Mouse (Mus musculus) myocyte (in vitro differentiated cells): Measurements from ENCODE around the gene Samd8. TPM values are rescaled to one million over a fixed set of nuclear protein-coding genes. Genes with fewer than 3 reads are reported as not detected.

Source experiments
- H3K27me3 ChIP-seq: one replicate; pipeline ENCODE4 v1.6.1; 2011; ENCODE audit not compliant: control insufficient read depth, insufficient read depth, insufficient read length
- H3K36me3 ChIP-seq: one replicate; pipeline ENCODE4 v1.6.1; 2011; ENCODE audit not compliant: control insufficient read depth, insufficient read depth
- H3K4me2 ChIP-seq: one replicate; pipeline ENCODE4 v1.6.1; 2011; ENCODE audit warnings: low read depth, control low read depth
- H3K4me3 ChIP-seq: one replicate; pipeline ENCODE4 v1.5.1; 2011; ENCODE audit warnings: mild to moderate bottlenecking, control low read depth, moderate library complexity
- H3K79me2 ChIP-seq: one replicate; pipeline ENCODE4 v1.6.1; 2011; ENCODE audit not compliant: control insufficient read depth, insufficient read depth
- H3ac ChIP-seq: one replicate; pipeline ENCODE4 v1.6.1; 2011; ENCODE audit not compliant: control insufficient read depth, insufficient read length
- CEBPB ChIP-seq: IDR thresholded peaks from 2 replicates; pipeline ENCODE4 v1.6.1; 2011; ENCODE audit warnings: mild to moderate bottlenecking, moderate library complexity; ENCODE audit not compliant: poor library complexity, insufficient read depth, severe bottlenecking
- E2F4 ChIP-seq: IDR thresholded peaks from one replicate; pipeline ENCODE4 v1.6.1; 2011; ENCODE audit warnings: mild to moderate bottlenecking, control low read depth, moderate library complexity; ENCODE audit not compliant: insufficient read depth
- MAX ChIP-seq: IDR thresholded peaks from one replicate; pipeline ENCODE4 v1.6.1; 2011; ENCODE audit warnings: low read depth, mild to moderate bottlenecking, control low read depth
- MYOD1 ChIP-seq, 3 experiments: IDR thresholded peaks; one replicate each; pipeline ENCODE4 v1.6.1; 2011; ENCODE audit warnings: control low read depth in 2 of 3, low read depth in 2 of 3, mild to moderate bottlenecking in 2 of 3, moderate library complexity in 1 of 3; ENCODE audit not compliant: insufficient read length in 2 of 3, control insufficient read depth in 1 of 3
- MYOG ChIP-seq, 3 experiments: IDR thresholded peaks; one replicate each; pipeline ENCODE4 v1.6.1; 2011; ENCODE audit warnings: control low read depth in 2 of 3, low read depth in 2 of 3, mild to moderate bottlenecking in 2 of 3; ENCODE audit not compliant: insufficient read length in 2 of 3, control insufficient read depth in 1 of 3, insufficient read depth in 1 of 3
- POLR2A ChIP-seq: IDR thresholded peaks from one replicate; pipeline ENCODE4 v1.6.1; 2011; ENCODE audit warnings: low read depth, mild to moderate bottlenecking, control low read depth, moderate library complexity; ENCODE audit not compliant: insufficient read length
- POLR2AphosphoS2 ChIP-seq: IDR thresholded peaks from one replicate; pipeline ENCODE4 v1.6.1; 2011; ENCODE audit warnings: low read depth, control low read depth; ENCODE audit not compliant: insufficient read length
- REST ChIP-seq: IDR thresholded peaks from one replicate; pipeline ENCODE4 v1.6.1; 2011; ENCODE audit warnings: mild to moderate bottlenecking, control low read depth, moderate library complexity; ENCODE audit not compliant: insufficient read depth, insufficient read length
- SRF ChIP-seq: IDR thresholded peaks from one replicate; pipeline ENCODE4 v1.6.1; 2011; ENCODE audit warnings: low read depth; ENCODE audit not compliant: control insufficient read depth, insufficient read length
- TCF12 ChIP-seq: IDR thresholded peaks from one replicate; pipeline ENCODE4 v1.6.1; 2011; ENCODE audit warnings: mild to moderate bottlenecking, control low read depth; ENCODE audit not compliant: poor library complexity, insufficient read depth, severe bottlenecking
- TCF3 ChIP-seq: IDR thresholded peaks from one replicate; pipeline ENCODE4 v1.6.1; 2011; ENCODE audit warnings: low read depth, control low read depth; ENCODE audit not compliant: insufficient read length
- USF1 ChIP-seq: IDR thresholded peaks from one replicate; pipeline ENCODE4 v1.6.1; 2011; ENCODE audit warnings: low read depth, mild to moderate bottlenecking, control low read depth, moderate library complexity
- polyA plus RNA-seq: library from polyadenylated mRNA; unstranded; fragments of >200 nt; fragmentation: generic; extraction: Trizol; gene quantifications from one replicate; pipeline ENCODE4 v1.2.1, GENCODE M21; 2012; ENCODE audit warnings: missing spikeins

Samd8 gene
- 27.8 TPM for polyA plus RNA-seq

DNA sequence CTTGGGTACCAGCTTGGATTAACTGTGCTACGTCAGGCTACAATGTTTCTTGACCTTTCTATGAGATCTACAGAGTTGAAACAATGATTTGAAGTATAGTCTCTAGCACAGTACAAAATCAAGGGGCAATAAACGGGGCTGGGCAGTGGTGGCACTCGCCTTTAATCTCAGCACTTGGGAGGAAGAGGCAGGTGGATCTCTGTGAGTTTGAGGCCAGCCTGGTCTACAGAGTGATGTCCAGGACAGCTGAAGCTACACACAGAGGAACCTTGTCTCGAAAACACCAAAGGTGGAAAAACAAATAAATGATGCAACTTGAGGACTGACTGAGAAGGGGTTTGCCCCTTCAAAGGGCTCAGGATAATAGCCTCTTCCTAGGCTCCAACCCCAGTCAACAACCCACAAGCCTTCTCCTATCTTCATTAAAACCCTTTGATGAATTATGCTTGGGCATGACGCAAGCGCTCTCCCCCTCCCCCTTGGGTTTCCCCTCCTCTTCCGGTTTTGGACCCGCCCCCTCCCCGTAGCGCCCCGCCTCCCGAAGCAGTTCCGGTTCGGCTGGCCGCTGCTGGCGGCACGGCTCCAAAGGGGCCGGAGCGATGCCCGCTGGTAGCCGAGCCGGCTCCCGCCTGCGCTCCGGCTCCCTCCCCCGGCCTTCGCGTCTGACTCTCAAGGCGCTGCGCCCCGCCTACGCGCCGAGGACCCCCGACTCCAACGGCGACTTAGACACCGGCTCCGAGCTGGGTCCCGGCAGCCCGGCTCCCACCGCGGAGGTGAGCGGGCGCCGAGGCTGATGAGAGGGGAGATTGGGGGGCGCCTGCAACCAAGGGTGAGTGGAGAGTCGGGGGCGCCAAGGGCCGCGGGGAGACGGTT lies at the start of gene Samd8:
Gene Samd8 (plus strand): TSS at position 524 of the 873 bp plus-strand sequence.
- Histone ChIP-seq H3ac (peak within 1 kb of the TSS; percentile 65), H3K4me3 (peak within 1 kb of the TSS; percentile 91), H3K36me3 (no peaks in the 10 kb centered on the region), H3K27me3 (no peaks in the 10 kb centered on the region), H3K79me2 (peaks cover 46% of the 10 kb centered on the region), H3K4me2 (peak within 1 kb of the TSS; percentile 90)
- TF ChIP-seq POLR2AphosphoS2: peak; percentile 90
- TF ChIP-seq POLR2A: peak; percentile 92
- TF ChIP-seq CEBPB: peak; percentile 77
- no peak for TF ChIP-seq TCF12
- TF ChIP-seq MYOD1 (IDR thresholded peaks at IDR 0.05; ENCODE audit: control insufficient read depth in 1 of 3, insufficient read length in 2 of 3, low read depth in 2 of 3): no peak
- no peak for TF ChIP-seq TCF3
- no peak for TF ChIP-seq MAX
- no peak for TF ChIP-seq USF1
- TF ChIP-seq MYOG (IDR thresholded peaks at IDR 0.05; ENCODE audit: control insufficient read depth in 1 of 3, insufficient read depth in 1 of 3, insufficient read length in 2 of 3, low read depth in 2 of 3): peak in 1 of 3 experiments; percentile 19

GRCm38 (mm10) chr14:21702691-21703090 lies 47.6 kb upstream of the Samd8 start:
- no peak for TF ChIP-seq TCF3
- no peak for TF ChIP-seq MYOD1 (IDR thresholded peaks at IDR 0.05; ENCODE audit: control insufficient read depth in 1 of 3, insufficient read length in 2 of 3, low read depth in 2 of 3)
- no peak for TF ChIP-seq POLR2AphosphoS2
- TF ChIP-seq CEBPB: no peak
- no peak for TF ChIP-seq SRF
- no peak for TF ChIP-seq TCF12
- TF ChIP-seq POLR2A: no peak
- TF ChIP-seq E2F4: no peak
- TF ChIP-seq MAX: no peak
- TF ChIP-seq REST: no peak
- no peak for TF ChIP-seq MYOG (IDR thresholded peaks at IDR 0.05; ENCODE audit: control insufficient read depth in 1 of 3, insufficient read depth in 1 of 3, insufficient read length in 2 of 3, low read depth in 2 of 3)
- TF ChIP-seq USF1: no peak
- Histone ChIP-seq H3K4me2 (peak overlapping the region; percentile 24), H3K36me3 (no peaks in the 10 kb centered on the region), H3ac (no peak overlapping the region), H3K27me3 (no peaks in the 10 kb centered on the region), H3K79me2 (no peaks in the 10 kb centered on the region), H3K4me3 (no peak overlapping the region)

- Histone ChIP-seq H3K79me2 (no peaks in the 10 kb centered on the region), H3ac (no peak overlapping the region), H3K4me3 (no peak overlapping the region), H3K27me3 (no peaks in the 10 kb centered on the region), H3K4me2 (peak overlapping the region; percentile 24), H3K36me3 (no peaks in the 10 kb centered on the region)
- TF ChIP-seq POLR2AphosphoS2: no peak
- TF ChIP-seq MYOD1 (IDR thresholded peaks at IDR 0.05; ENCODE audit: control insufficient read depth in 1 of 3, insufficient read length in 2 of 3, low read depth in 2 of 3): peak in 2 of 3 experiments; percentile 43 to 57
- TF ChIP-seq MAX: no peak
- no peak for TF ChIP-seq TCF3
- no peak for TF ChIP-seq SRF
Observed at GRCm38 (mm10) chr14:21703255-21703654, 47.1 kb upstream of the Samd8 start.

DNA sequence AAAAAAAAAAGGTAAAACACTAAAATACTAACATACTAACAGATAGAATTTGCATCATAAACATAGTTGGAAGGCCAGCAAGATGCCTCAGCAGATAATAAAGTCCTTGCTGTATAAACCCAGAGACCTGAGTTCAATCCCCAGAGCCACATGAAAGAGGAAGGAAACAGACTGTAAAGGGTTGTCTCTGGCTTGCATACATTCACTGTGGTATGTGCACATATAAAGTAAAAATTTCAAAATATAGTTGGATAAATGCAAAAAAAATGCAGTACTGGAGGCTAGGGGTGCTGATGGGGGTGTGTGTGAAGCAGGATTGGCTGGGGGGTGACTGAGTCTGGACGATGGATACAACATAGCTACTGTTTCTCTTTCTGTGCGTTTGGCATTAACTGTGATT lies 44.9 kb upstream of the Samd8 start:
- Histone ChIP-seq H3K4me2 (no peak overlapping the region), H3ac (no peak overlapping the region), H3K79me2 (no peaks in the 10 kb centered on the region), H3K36me3 (no peaks in the 10 kb centered on the region), H3K27me3 (no peaks in the 10 kb centered on the region), H3K4me3 (no peak overlapping the region)
- no peak for TF ChIP-seq CEBPB
- no peak for TF ChIP-seq POLR2AphosphoS2
- TF ChIP-seq TCF12: no peak
- no peak for TF ChIP-seq TCF3
- TF ChIP-seq USF1: no peak
- TF ChIP-seq POLR2A: no peak
- TF ChIP-seq MAX: no peak
- no peak for TF ChIP-seq MYOD1 (IDR thresholded peaks at IDR 0.05; ENCODE audit: control insufficient read depth in 1 of 3, insufficient read length in 2 of 3, low read depth in 2 of 3)
- TF ChIP-seq SRF: no peak
- no peak for TF ChIP-seq E2F4
- no peak for TF ChIP-seq REST
- TF ChIP-seq MYOG (IDR thresholded peaks at IDR 0.05; ENCODE audit: control insufficient read depth in 1 of 3, insufficient read depth in 1 of 3, insufficient read length in 2 of 3, low read depth in 2 of 3): no peak
